Mouse (Mus musculus) frontal cortex, adult (tissue): ENCODE measurements around the gene Zfp169.

Experiments used
- ATAC-seq: cut with Nextera tagmentation; 2 replicates; pipeline ENCODE4 v1.9.2; 2017; ENCODE audit warnings: mild to moderate bottlenecking, moderate library complexity, mixed read lengths; ENCODE audit not compliant: low TSS enrichment

The Zfp169 gene

GRCm38 (mm10) chr13:48513003-48513929 lies at the start of gene Zfp169, which contains the start of gene A830005F24Rik:
Gene Zfp169, minus strand, starts transcription at chr13:48513451.
Gene A830005F24Rik, plus strand, starts transcription at chr13:48513570.
- peak; percentile 99 for ATAC-seq

GRCm38 (mm10) chr13:48562336-48562735 lies 49.1 kb upstream of the Zfp169 start:
- no peak for ATAC-seq

GRCm38 (mm10) chr13:48561481-48561880 lies 48.2 kb upstream of the Zfp169 start:
- no peak for ATAC-seq

- ATAC-seq = no peak
Measured at GRCm38 (mm10) chr13:48555976-48556375, 42.7 kb upstream of the Zfp169 start.

GRCm38 (mm10) chr13:48554552-48554951 lies 41.3 kb upstream of the Zfp169 start:
- ATAC-seq = no peak

- no peak for ATAC-seq
Measured at GRCm38 (mm10) chr13:48553511-48553910, 40.3 kb upstream of the Zfp169 start.

- ATAC-seq = peak; percentile 93
Measured at GRCm38 (mm10) chr13:48552181-48553090, 39.2 kb upstream of the Zfp169 start.

GRCm38 (mm10) chr13:48548296-48548695 lies 35.0 kb upstream of the Zfp169 start:
- no peak for ATAC-seq

- no peak for ATAC-seq
Measured at GRCm38 (mm10) chr13:48547623-48548022, 34.4 kb upstream of the Zfp169 start.

- ATAC-seq = peak; percentile 94
Measured at GRCm38 (mm10) chr13:48546330-48546917, 33.2 kb upstream of the Zfp169 start.

- peak; percentile 83 for ATAC-seq
Measured at GRCm38 (mm10) chr13:48545476-48546281, 32.4 kb upstream of the Zfp169 start.

- ATAC-seq = no peak
Measured at GRCm38 (mm10) chr13:48544867-48545266, 31.6 kb upstream of the Zfp169 start.

GRCm38 (mm10) chr13:48544391-48544790 lies 31.1 kb upstream of the Zfp169 start:
- ATAC-seq = no peak

- no peak for ATAC-seq
Measured at GRCm38 (mm10) chr13:48540488-48540887, 27.2 kb upstream of the Zfp169 start.

- no peak for ATAC-seq
Measured at GRCm38 (mm10) chr13:48533441-48533840, 20.2 kb upstream of the Zfp169 start.

- ATAC-seq = no peak
Measured at GRCm38 (mm10) chr13:48531448-48531847, 18.2 kb upstream of the Zfp169 start.

GRCm38 (mm10) chr13:48530685-48531084 lies 17.4 kb upstream of the Zfp169 start:
- no peak for ATAC-seq

GRCm38 (mm10) chr13:48529028-48529427 lies 15.8 kb upstream of the Zfp169 start:
- no peak for ATAC-seq

- peak; percentile 88 for ATAC-seq
Measured at GRCm38 (mm10) chr13:48528123-48528871, 15.0 kb upstream of the Zfp169 start.

GRCm38 (mm10) chr13:48525745-48526144 lies 12.5 kb upstream of the Zfp169 start:
- ATAC-seq = no peak
